Comparison of ENCODE assay signal across 10 mouse cellular contexts in the genomic region with DNA sequence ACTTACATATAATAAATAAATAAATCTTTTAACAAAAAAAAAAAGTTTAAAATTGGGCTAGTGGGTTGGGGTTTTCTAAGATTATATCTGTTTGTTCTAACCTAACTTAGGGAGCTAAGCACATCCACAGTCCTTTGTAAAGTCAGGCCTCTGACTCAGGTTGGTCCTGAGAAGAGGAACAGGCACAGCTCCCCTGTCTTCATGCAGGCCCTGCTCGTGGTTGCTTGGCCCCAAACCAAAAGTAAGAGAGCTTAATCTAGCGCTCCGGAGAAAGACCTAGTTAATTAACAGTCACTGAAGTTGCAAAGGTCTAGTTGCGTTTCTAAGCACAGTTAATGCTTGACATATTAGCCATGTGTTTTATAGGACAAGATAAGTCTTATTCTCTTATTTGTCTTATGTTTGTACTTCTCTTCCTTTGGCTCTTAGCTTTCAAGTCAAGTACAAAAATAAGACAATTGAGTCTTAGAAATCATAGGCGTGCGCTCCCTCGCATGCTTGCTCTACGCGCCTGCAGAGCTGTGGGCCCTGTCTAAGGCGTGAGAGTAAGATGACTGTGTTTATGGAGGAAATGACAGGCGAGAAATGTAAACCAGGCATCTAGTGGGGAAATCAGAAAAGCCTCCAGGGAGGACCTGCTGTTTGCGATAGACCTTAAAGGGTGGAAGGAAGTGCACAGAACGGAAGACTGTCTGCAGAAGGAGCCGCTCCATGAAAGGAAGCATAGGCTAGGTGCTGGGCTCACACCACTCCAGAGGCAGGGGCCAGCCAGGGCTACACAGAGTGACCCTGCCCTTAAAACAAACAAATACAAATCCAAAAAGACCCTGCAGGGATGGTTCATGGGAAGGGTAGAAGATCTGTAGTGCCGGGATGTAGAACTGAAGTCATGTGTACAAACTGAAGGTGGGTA.
DNase-seq lines count a peak whose midpoint lies in the region; ATAC-seq and TF ChIP-seq lines count a peak whose summit lies in the region.
"Had no signal": no experiment of that assay in that cellular context is flagged by ENCODE, and none has a peak within 500 bp of the region (broad histone marks: within the 10 kb centered on the region; RNA-seq: fewer than 3 reads in every experiment).

No protein-coding gene starts in this region.

- peak; percentile 34; the same call in 1 of the 2 replicates for ATAC-seq in frontal cortex, adult (ENCODE audit: low TSS enrichment)
- no peak for ATAC-seq in intestine, embryonic 14.5 days (replicated peaks; ENCODE audit: low FRiP score, low TSS enrichment, low read depth)
- peak; percentile 78; the same call in 1 of the 2 replicates for ATAC-seq in kidney, embryonic 16.5 days (ENCODE audit: low FRiP score, low TSS enrichment)
- ATAC-seq in lung, postnatal 0 days, result no peak

- H3K9me3 ChIP-seq in intestine, embryonic 14.5 days (ENCODE audit: control insufficient read depth, low read length), result no peaks in the 10 kb centered on the region
- no peaks in the 10 kb centered on the region for H3K9me3 ChIP-seq in kidney, embryonic 16.5 days (ENCODE audit: low read length)
- no peaks in the 10 kb centered on the region for H3K9me3 ChIP-seq in lung, postnatal 0 days (ENCODE audit: low read length)
- H3K9me3 ChIP-seq: G1E; midbrain, embryonic 13.5 days had no signal

- H3K4me2 ChIP-seq in intestine, embryonic 14.5 days (ENCODE audit: low read length), result no peak overlapping the region
- H3K4me2 ChIP-seq in kidney, embryonic 16.5 days (replicated peaks; ENCODE audit: low read depth, low read length), result no peak overlapping the region
- no peak overlapping the region for H3K4me2 ChIP-seq in lung, postnatal 0 days (replicated peaks; ENCODE audit: low read depth, low read length)
- H3K4me2 ChIP-seq: midbrain, embryonic 13.5 days had no signal

- TF ChIP-seq EP300 in lung, postnatal 0 days (IDR thresholded peaks at IDR 0.05), result no peak

- H3K4me1 ChIP-seq in intestine, embryonic 14.5 days (replicated peaks; ENCODE audit: control insufficient read depth, insufficient read depth, low read length), result peaks cover 6% of the 10 kb centered on the region
- 0 out of 2 replicates have a peak, but pooled peaks cover 5% of the 10 kb centered on the region for H3K4me1 ChIP-seq in kidney, embryonic 16.5 days (ENCODE audit: insufficient read depth, low read length)
- no peaks in the 10 kb centered on the region for H3K4me1 ChIP-seq in lung, postnatal 0 days (ENCODE audit: insufficient read depth, low read depth, low read length)

- H3K27me3 ChIP-seq in intestine, embryonic 14.5 days (replicated peaks; ENCODE audit: control insufficient read depth, insufficient read depth, low read length), result no peaks in the 10 kb centered on the region
- no peaks in the 10 kb centered on the region for H3K27me3 ChIP-seq in kidney, embryonic 16.5 days (ENCODE audit: insufficient read depth, low read length)
- no peaks in the 10 kb centered on the region for H3K27me3 ChIP-seq in lung, postnatal 0 days (replicated peaks; ENCODE audit: insufficient read depth, low read length)
- H3K27me3 ChIP-seq: midbrain, embryonic 13.5 days had no signal

- no peaks in the 10 kb centered on the region for H3K36me3 ChIP-seq in intestine, embryonic 14.5 days (ENCODE audit: control insufficient read depth, insufficient read depth, low read length)
- H3K36me3 ChIP-seq in kidney, embryonic 16.5 days (ENCODE audit: insufficient read depth, low read length), result no peaks in the 10 kb centered on the region
- no peaks in the 10 kb centered on the region for H3K36me3 ChIP-seq in lung, postnatal 0 days (ENCODE audit: insufficient read depth, low read length)
- H3K36me3 ChIP-seq: midbrain, embryonic 13.5 days had no signal

- WGBS in intestine, embryonic 14.5 days, result 40% methylated on average over 15 of the region's 15 CpGs
- 71% methylated on average over 15 of the region's 15 CpGs for WGBS in kidney, embryonic 16.5 days
- 53% methylated on average over 15 of the region's 15 CpGs for WGBS in lung, postnatal 0 days

- TF ChIP-seq CTCF in lung, postnatal 0 days (IDR thresholded peaks at IDR 0.05), result no peak

- DNase-seq in frontal cortex, postnatal 25 days (ENCODE audit: low spot score in 2 of 2), result no peak
- peak; percentile 25 for DNase-seq in 416B (ENCODE audit: low read depth)
- DNase-seq in intestine, embryonic 14.5 days (ENCODE audit: low spot score), result peak; percentile 53
- no peak for DNase-seq in spleen, adult 18-20 months
- DNase-seq in right cerebral cortex, postnatal 10 days (ENCODE audit: low spot score in 2 of 2), result no peak
- no peak for DNase-seq in lung, postnatal 0 days (ENCODE audit: low spot score)

- peak overlapping the region; percentile 9; the same call in 1 of the 2 replicates for H3K27ac ChIP-seq in intestine, embryonic 14.5 days (ENCODE audit: low read depth)
- peak overlapping the region; percentile 67 for H3K27ac ChIP-seq in kidney, embryonic 16.5 days (ENCODE audit: low read length)
- H3K27ac ChIP-seq in lung, postnatal 0 days (ENCODE audit: low read length), result no peak overlapping the region
- H3K27ac ChIP-seq: midbrain, embryonic 13.5 days had no signal

- no peak overlapping the region for H3K4me3 ChIP-seq in intestine, embryonic 14.5 days (ENCODE audit: low read depth, low read length)
- H3K4me3 ChIP-seq in kidney, embryonic 16.5 days (ENCODE audit: low read length), result no peak overlapping the region
- H3K4me3 ChIP-seq in lung, postnatal 0 days (ENCODE audit: low read depth, low read length), result no peak overlapping the region
- H3K4me3 ChIP-seq: midbrain, embryonic 13.5 days had no signal

- H3K9ac ChIP-seq in intestine, embryonic 14.5 days (ENCODE audit: low read length), result no peak overlapping the region
- no peak overlapping the region for H3K9ac ChIP-seq in kidney, embryonic 16.5 days (replicated peaks; ENCODE audit: low read length)
- no peak overlapping the region for H3K9ac ChIP-seq in lung, postnatal 0 days (replicated peaks; ENCODE audit: low read depth)
- H3K9ac ChIP-seq: midbrain, embryonic 13.5 days had no signal

Comparison
In these comparisons a context has a peak if more than half of its experiments do, and no peak if none do; other contexts are left out.
1. ATAC-seq: peak in frontal cortex, adult (single experiment) and kidney, embryonic 16.5 days (single experiment); none in intestine, embryonic 14.5 days (single experiment) and lung, postnatal 0 days (single experiment).
2. DNase-seq: peak in 416B (single experiment) and intestine, embryonic 14.5 days (single experiment); none in frontal cortex, postnatal 25 days (0 of 2), spleen, adult 18-20 months (0 of 2), right cerebral cortex, postnatal 10 days (0 of 2) and lung, postnatal 0 days (single experiment).